Mouse (Mus musculus): ENCODE results near the gene Aes. TPM values are rescaled to one million over a fixed set of nuclear protein-coding genes. Genes with fewer than 3 reads are reported as not detected.

Aes gene
- total RNA-seq, 1 experiment from 2014 or later = 276 TPM

- no peak for ATAC-seq (ENCODE audit: extremely low read depth, insufficient number of reproducible peaks, low FRiP score, poor library complexity, severe bottlenecking)
Observed at GRCm38 (mm10) chr10:81564734-81565133, 5.4 kb downstream of the Aes start.

GRCm38 (mm10) chr10:81565257-81566228 is 6.3 kb downstream of the Aes start:
- no peak for ATAC-seq (ENCODE audit: extremely low read depth, insufficient number of reproducible peaks, low FRiP score, poor library complexity, severe bottlenecking)

- no peak for ATAC-seq (ENCODE audit: extremely low read depth, insufficient number of reproducible peaks, low FRiP score, poor library complexity, severe bottlenecking)
Observed at GRCm38 (mm10) chr10:81568381-81569191, 9.3 kb downstream of the Aes start.

- ATAC-seq (ENCODE audit: extremely low read depth, insufficient number of reproducible peaks, low FRiP score, poor library complexity, severe bottlenecking) = no peak
Observed at GRCm38 (mm10) chr10:81569507-81570237, 10.4 kb downstream of the Aes start.

- no peak for ATAC-seq (ENCODE audit: extremely low read depth, insufficient number of reproducible peaks, low FRiP score, poor library complexity, severe bottlenecking)
Observed at GRCm38 (mm10) chr10:81570238-81570800, 11.0 kb downstream of the Aes start.

GRCm38 (mm10) chr10:81570831-81571500 is 11.7 kb downstream of the Aes start:
- peak; percentile 44 for ATAC-seq (ENCODE audit: extremely low read depth, insufficient number of reproducible peaks, low FRiP score, poor library complexity, severe bottlenecking)

- ATAC-seq (ENCODE audit: extremely low read depth, insufficient number of reproducible peaks, low FRiP score, poor library complexity, severe bottlenecking) = peak; percentile 90
Observed at GRCm38 (mm10) chr10:81571501-81571876, 12.2 kb downstream of the Aes start.

GRCm38 (mm10) chr10:81572133-81572671 is 12.9 kb downstream of the Aes start:
- ATAC-seq (ENCODE audit: extremely low read depth, insufficient number of reproducible peaks, low FRiP score, poor library complexity, severe bottlenecking) = no peak

- no peak for ATAC-seq (ENCODE audit: extremely low read depth, insufficient number of reproducible peaks, low FRiP score, poor library complexity, severe bottlenecking)
Observed at GRCm38 (mm10) chr10:81572975-81573374, 13.7 kb downstream of the Aes start.

GRCm38 (mm10) chr10:81574081-81575056 is 15.1 kb downstream of the Aes start, which contains the start of gene Tle2:
TSS of gene Tle2 (plus strand) at chr10:81574561.
- no peak for ATAC-seq (ENCODE audit: extremely low read depth, insufficient number of reproducible peaks, low FRiP score, poor library complexity, severe bottlenecking)

- ATAC-seq (ENCODE audit: extremely low read depth, insufficient number of reproducible peaks, low FRiP score, poor library complexity, severe bottlenecking) = no peak
Observed at GRCm38 (mm10) chr10:81575208-81575631, 15.9 kb downstream of the Aes start.

- no peak for ATAC-seq (ENCODE audit: extremely low read depth, insufficient number of reproducible peaks, low FRiP score, poor library complexity, severe bottlenecking)
Observed at GRCm38 (mm10) chr10:81575695-81576094, 16.4 kb downstream of the Aes start.

- ATAC-seq (ENCODE audit: extremely low read depth, insufficient number of reproducible peaks, low FRiP score, poor library complexity, severe bottlenecking) = no peak
Observed at GRCm38 (mm10) chr10:81579967-81580366, 20.7 kb downstream of the Aes start.

GRCm38 (mm10) chr10:81580441-81581070 is 21.3 kb downstream of the Aes start:
- peak; percentile 56 for ATAC-seq (ENCODE audit: extremely low read depth, insufficient number of reproducible peaks, low FRiP score, poor library complexity, severe bottlenecking)

GRCm38 (mm10) chr10:81583347-81583746 is 24.1 kb downstream of the Aes start:
- no peak for ATAC-seq (ENCODE audit: extremely low read depth, insufficient number of reproducible peaks, low FRiP score, poor library complexity, severe bottlenecking)

GRCm38 (mm10) chr10:81588739-81589138 is 29.5 kb downstream of the Aes start:
- ATAC-seq (ENCODE audit: extremely low read depth, insufficient number of reproducible peaks, low FRiP score, poor library complexity, severe bottlenecking) = no peak
